Mouse (Mus musculus): ENCODE results near the gene Vars.
"Not testable (repeated sequence)": the region's sequence is repeated elsewhere in the genome, so short reads cannot be mapped to it uniquely, and the experiment has no call there.

- not testable (repeated sequence) for TF ChIP-seq POLR2A (IDR thresholded peaks at IDR 0.05; ENCODE audit: insufficient read length, low read depth); POLR2AphosphoS2 (IDR thresholded peaks at IDR 0.05; ENCODE audit: insufficient read length, low read depth); MYOG (IDR thresholded peaks at IDR 0.05; ENCODE audit: control insufficient read depth in 1 of 3, insufficient read depth in 1 of 3, insufficient read length in 2 of 3, low read depth in 2 of 3)
These were observed 5.1 kb downstream of the Vars start for GRCm38 (mm10) chr17:35005902-35006301.

All from myocyte (in vitro differentiated cells).